Mouse (Mus musculus): ENCODE data around the gene Exoc6b. TPM values are rescaled to one million over a fixed set of nuclear protein-coding genes. Genes with fewer than 3 reads are reported as not detected.

Exoc6b gene
- polyA plus RNA-seq, 1 experiment from 2014 or later: 2.0 TPM

DNA sequence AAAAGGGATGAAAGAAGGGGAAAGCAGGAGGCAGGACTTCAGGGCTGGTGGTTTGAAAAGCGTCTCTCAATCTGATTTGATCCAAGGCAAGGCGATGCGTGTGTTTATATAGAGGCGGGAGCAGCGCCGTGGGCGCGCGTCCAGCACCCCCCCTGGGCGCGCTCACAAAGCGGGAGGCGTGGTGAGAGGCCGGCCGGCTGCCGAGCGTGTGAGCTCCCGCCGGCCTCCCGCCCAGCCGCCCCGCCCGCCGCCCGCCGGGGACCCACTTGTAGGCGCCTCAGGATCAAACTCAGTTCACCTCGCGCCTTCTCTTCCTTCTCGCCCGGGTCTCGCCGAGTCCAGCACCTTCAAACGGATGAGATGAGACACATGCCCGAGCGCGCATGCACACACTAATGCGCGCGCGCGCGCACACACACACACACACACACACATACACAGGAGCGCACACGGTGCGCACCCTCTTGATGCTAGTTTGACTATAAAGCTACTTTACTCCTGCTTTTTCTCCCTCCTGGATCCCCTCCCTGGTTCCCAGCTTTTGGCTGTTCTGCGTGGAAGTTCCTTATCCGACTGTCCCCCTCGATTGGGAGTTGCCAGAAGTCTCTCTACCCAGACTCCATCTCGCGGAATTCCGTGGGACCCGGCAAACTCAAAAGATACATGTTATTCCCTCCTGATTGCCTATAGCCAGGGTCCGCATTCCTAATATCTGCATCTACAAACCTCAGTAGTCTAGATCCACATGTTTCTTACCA lies 480.2 kb downstream of the Exoc6b start:
- Histone ChIP-seq H3K4me3 (ENCODE audit: low read depth, low read length) (peak overlapping the region; percentile 43), H3K9me3 (ENCODE audit: low read length) (no peaks in the 10 kb centered on the region), H3K27ac (ENCODE audit: low read depth) (no peak overlapping the region), H3K36me3 (replicated peaks; ENCODE audit: insufficient read depth, low read length) (no peaks in the 10 kb centered on the region), H3K9ac (replicated peaks) (no peak overlapping the region), H3K4me1 (ENCODE audit: insufficient read depth) (peaks cover 29% of the 10 kb centered on the region), H3K27me3 (ENCODE audit: insufficient read depth, low read length) (peaks cover 62% of the 10 kb centered on the region), H3K4me2 (ENCODE audit: low read depth, low read length) (peak overlapping the region; percentile 69)
- TF ChIP-seq CTCF (IDR thresholded peaks at IDR 0.05; ENCODE audit: low read depth): no peak
- TF ChIP-seq EP300 (IDR thresholded peaks at IDR 0.05; ENCODE audit: low read depth): no peak
- ATAC-seq: no peak
- peak; percentile 34 for DNase-seq
- WGBS (ENCODE audit: insufficient replicate concordance): 1% methylated on average over 37 of the region's 54 CpGs

GRCm38 (mm10) chr6:84588221-84588894 lies 481.0 kb downstream of the Exoc6b start:
- ATAC-seq (no peak), DNase-seq (peak; percentile 20)
- Histone ChIP-seq H3K27ac (ENCODE audit: low read depth) (no peak overlapping the region), H3K27me3 (ENCODE audit: insufficient read depth, low read length) (peaks cover 69% of the 10 kb centered on the region), H3K9me3 (ENCODE audit: low read length) (no peaks in the 10 kb centered on the region), H3K9ac (replicated peaks) (no peak overlapping the region), H3K4me1 (ENCODE audit: insufficient read depth) (peaks cover 36% of the 10 kb centered on the region), H3K4me3 (ENCODE audit: low read depth, low read length) (peak overlapping the region; percentile 43), H3K4me2 (ENCODE audit: low read depth, low read length) (peak overlapping the region; percentile 69), H3K36me3 (replicated peaks; ENCODE audit: insufficient read depth, low read length) (no peaks in the 10 kb centered on the region)
- under 1% methylated on average over 41 of the region's 41 CpGs for WGBS (ENCODE audit: insufficient replicate concordance)
- TF ChIP-seq EP300 (IDR thresholded peaks at IDR 0.05; ENCODE audit: low read depth) (no peak), CTCF (IDR thresholded peaks at IDR 0.05; ENCODE audit: low read depth) (no peak)

DNA sequence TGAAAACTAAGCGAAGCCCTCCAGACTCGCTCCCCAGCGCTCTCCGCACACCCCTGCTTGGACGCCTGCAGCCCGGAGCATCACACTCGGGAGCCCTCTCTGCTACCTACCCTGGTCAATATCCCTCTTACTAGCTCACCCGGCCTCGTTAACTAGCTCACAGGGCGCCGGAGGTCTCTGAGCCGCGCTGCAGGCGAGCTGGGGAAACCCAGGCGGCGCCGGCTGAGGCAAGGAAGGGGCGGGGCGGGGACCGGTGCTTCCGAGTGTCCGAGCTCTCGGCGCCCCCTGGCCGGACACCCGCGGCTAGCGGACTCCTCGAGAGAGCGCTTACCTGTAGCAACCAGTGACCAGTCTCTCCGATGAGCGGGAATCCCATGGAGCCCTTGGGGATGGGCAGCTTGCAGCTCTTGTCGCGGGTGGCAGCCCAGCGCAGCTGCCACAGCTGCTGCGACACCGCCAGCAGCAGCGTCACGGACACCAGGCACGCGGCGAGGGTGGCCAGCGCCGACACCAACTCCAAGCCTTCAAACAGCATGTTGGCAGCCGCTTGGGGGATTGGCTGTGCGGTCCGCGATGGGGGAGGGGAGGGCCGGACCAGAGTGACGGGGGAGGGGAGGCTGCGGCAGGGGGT lies 481.7 kb downstream of the Exoc6b start:
- DNase-seq: peak; percentile 54
- Histone ChIP-seq H3K36me3 (replicated peaks; ENCODE audit: insufficient read depth, low read length) (no peaks in the 10 kb centered on the region), H3K9me3 (ENCODE audit: low read length) (no peaks in the 10 kb centered on the region), H3K27ac (ENCODE audit: low read depth) (no peak overlapping the region), H3K4me3 (ENCODE audit: low read depth, low read length) (peak overlapping the region; percentile 43), H3K4me1 (ENCODE audit: insufficient read depth) (peaks cover 41% of the 10 kb centered on the region), H3K9ac (replicated peaks) (no peak overlapping the region), H3K4me2 (ENCODE audit: low read depth, low read length) (peak overlapping the region; percentile 69), H3K27me3 (ENCODE audit: insufficient read depth, low read length) (peaks cover 77% of the 10 kb centered on the region)
- WGBS (ENCODE audit: insufficient replicate concordance): under 1% methylated on average over 46 of the region's 51 CpGs
- TF ChIP-seq CTCF (IDR thresholded peaks at IDR 0.05; ENCODE audit: low read depth) (no peak), EP300 (IDR thresholded peaks at IDR 0.05; ENCODE audit: low read depth) (no peak)
- no peak for ATAC-seq

DNA sequence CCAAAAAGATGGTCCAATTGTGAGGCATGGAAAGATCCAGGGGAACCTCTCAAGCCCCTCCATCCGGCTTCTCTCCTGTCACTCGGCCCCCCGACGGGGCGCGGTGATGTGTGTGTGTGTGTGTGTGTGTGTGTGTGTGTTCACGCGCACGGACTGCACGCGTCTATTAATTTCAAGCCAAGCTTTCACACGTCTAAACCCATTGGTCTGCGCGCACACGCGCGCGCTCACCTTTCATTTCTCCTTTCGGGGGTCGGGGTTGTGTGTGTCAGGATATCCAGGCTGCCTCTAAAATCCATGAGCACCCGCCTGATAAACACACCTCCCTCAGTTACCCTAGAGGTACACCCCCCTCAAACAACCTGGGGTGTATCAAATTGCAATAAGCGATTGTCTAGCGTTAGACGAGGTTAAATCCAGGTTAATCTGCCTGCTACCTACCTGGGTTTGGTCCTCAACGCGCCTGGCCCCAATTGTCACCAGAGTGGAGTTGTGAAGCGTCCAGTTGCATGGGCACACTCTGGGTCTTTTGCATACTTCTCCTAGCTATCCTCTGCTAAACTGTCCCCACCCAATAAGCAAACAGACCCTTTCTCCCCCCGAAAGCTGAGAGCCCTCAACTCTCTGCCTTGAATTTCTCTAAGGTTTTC lies 482.6 kb downstream of the Exoc6b start:
- peak; percentile 13 for DNase-seq
- peak overlapping the region; percentile 69; the same call in 1 of the 2 replicates for H3K4me2 ChIP-seq (ENCODE audit: low read depth, low read length)
- WGBS (ENCODE audit: insufficient replicate concordance): 3% methylated on average over 28 of the region's 28 CpGs
- peaks cover 41% of the 10 kb centered on the region for H3K4me1 ChIP-seq (ENCODE audit: insufficient read depth)
- no peak overlapping the region for H3K27ac ChIP-seq (ENCODE audit: low read depth)
- no peak for TF ChIP-seq EP300 (IDR thresholded peaks at IDR 0.05; ENCODE audit: low read depth)
- no peak for TF ChIP-seq CTCF (IDR thresholded peaks at IDR 0.05; ENCODE audit: low read depth)
- no peaks in the 10 kb centered on the region for H3K9me3 ChIP-seq (ENCODE audit: low read length)
- ATAC-seq: no peak
- no peak overlapping the region for H3K9ac ChIP-seq (replicated peaks)
- H3K4me3 ChIP-seq (ENCODE audit: low read depth, low read length): peak overlapping the region; percentile 22; the same call in 1 of the 2 replicates
- H3K36me3 ChIP-seq (replicated peaks; ENCODE audit: insufficient read depth, low read length): no peaks in the 10 kb centered on the region
- peaks cover 86% of the 10 kb centered on the region for H3K27me3 ChIP-seq (ENCODE audit: insufficient read depth, low read length)

GRCm38 (mm10) chr6:84585686-84586300 lies 483.5 kb downstream of the Exoc6b start:
- peaks cover 41% of the 10 kb centered on the region for H3K4me1 ChIP-seq (ENCODE audit: insufficient read depth)

More at GRCm38 (mm10) chr6:84585686-84586300, 483.5 kb downstream of the Exoc6b start:
- DNase-seq (peak; percentile 15), ATAC-seq (no peak)
- WGBS (ENCODE audit: insufficient replicate concordance): 2% methylated on average over 37 of the region's 37 CpGs
- H3K4me2 ChIP-seq (ENCODE audit: low read depth, low read length): peak overlapping the region; percentile 53
- H3K9ac ChIP-seq (replicated peaks): no peak overlapping the region
- H3K27me3 ChIP-seq (ENCODE audit: insufficient read depth, low read length): peaks cover 93% of the 10 kb centered on the region
- H3K9me3 ChIP-seq (ENCODE audit: low read length): no peaks in the 10 kb centered on the region
- H3K36me3 ChIP-seq (replicated peaks; ENCODE audit: insufficient read depth, low read length): no peaks in the 10 kb centered on the region
- H3K27ac ChIP-seq (ENCODE audit: low read depth): no peak overlapping the region
- peak overlapping the region; percentile 22 for H3K4me3 ChIP-seq (ENCODE audit: low read depth, low read length)
- TF ChIP-seq EP300 (IDR thresholded peaks at IDR 0.05; ENCODE audit: low read depth) (no peak), CTCF (IDR thresholded peaks at IDR 0.05; ENCODE audit: low read depth) (no peak)
